In the genomic region with DNA sequence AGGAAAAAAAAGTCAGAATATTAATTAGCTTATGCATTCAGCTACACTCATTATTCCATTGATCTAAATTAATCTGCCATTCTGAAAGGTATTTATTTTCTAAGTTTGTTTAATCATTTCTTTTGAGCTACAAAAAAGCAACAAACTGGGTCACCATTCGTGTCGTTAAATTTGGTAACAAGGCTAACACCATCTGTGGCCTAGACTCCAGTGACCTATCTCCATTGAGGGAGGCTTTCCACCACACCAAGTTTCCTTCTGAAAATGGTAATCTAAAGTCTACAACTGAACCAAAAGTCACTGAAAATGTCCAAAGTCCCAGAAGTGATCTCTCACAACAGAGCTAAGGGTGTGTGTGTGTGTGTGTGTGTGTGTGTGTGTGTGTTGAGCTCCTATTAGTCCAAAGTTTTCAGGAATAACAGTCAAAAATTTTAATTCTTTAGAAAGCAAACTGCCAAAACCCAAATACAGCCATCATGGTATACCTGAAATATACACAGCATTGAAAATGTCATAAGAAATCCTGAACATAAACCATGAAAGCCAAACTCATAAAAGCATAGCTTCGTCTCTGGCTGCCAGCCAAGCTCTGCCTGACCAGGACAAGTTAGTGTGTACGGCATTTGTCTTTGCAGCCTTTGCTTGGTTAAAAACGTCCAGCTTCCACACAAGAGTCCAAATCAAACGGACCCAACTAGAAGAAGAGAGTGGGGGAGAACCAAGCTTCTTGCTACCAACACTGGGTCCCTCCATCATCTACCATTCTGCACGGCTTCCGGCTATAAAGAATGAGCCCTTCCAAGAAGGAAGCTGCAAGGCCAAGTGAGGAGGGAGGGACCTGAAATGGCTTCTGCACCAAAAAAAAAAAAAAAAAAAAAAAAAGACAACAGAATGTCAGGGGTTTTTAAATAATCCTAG, we compare ENCODE assay signal across 15 mouse cellular contexts.
DNase-seq lines count a peak whose midpoint lies in the region; ATAC-seq and TF ChIP-seq lines count a peak whose summit lies in the region.
"Had no signal": no experiment of that assay in that cellular context is flagged by ENCODE, and none has a peak within 500 bp of the region (broad histone marks: within the 10 kb centered on the region; RNA-seq: fewer than 3 reads in every experiment).

No protein-coding gene starts in this region.

- TF ChIP-seq CTCF in intestine, postnatal 0 days (IDR thresholded peaks at IDR 0.05; ENCODE audit: low read depth), result no peak

- no peak overlapping the region for H3K4me2 ChIP-seq in midbrain, embryonic 11.5 days
- H3K4me2 ChIP-seq in midbrain, embryonic 16.5 days (ENCODE audit: low read length), result no peak overlapping the region
- H3K4me2 ChIP-seq in forebrain, embryonic 11.5 days (ENCODE audit: low read depth, low read length, severe bottlenecking), result no peak overlapping the region
- H3K4me2 ChIP-seq in intestine, postnatal 0 days (replicated peaks; ENCODE audit: low read depth), result no peak overlapping the region
- H3K4me2 ChIP-seq: embryonic facial prominence, embryonic 12.5 days; neural tube, embryonic 12.5 days had no signal

- DNase-seq in cerebellum, adult 9-10 months, result peak; percentile 42
- DNase-seq in cerebellum, adult 9-11 months, result no peak
- DNase-seq in midbrain, embryonic 11.5 days (ENCODE audit: low spot score, missing footprints), result peak; percentile 4
- DNase-seq in kidney, postnatal 10 days, result peak; percentile 73
- DNase-seq in urinary bladder, postnatal 25 days (ENCODE audit: low spot score), result no peak
- no peak for DNase-seq in forebrain, embryonic 11.5 days (ENCODE audit: low spot score)
- DNase-seq: layer of hippocampus, adult 9-11 months; liver; midbrain, embryonic 14.5 days had no signal

- no peak overlapping the region for H3K27ac ChIP-seq in midbrain, embryonic 11.5 days (ENCODE audit: low read depth, low read length)
- no peak overlapping the region for H3K27ac ChIP-seq in midbrain, embryonic 16.5 days (ENCODE audit: low read length)
- no peak overlapping the region for H3K27ac ChIP-seq in forebrain, embryonic 11.5 days (ENCODE audit: low read depth, low read length)
- H3K27ac ChIP-seq in intestine, postnatal 0 days (ENCODE audit: low read depth, low read length), result no peak overlapping the region
- H3K27ac ChIP-seq: embryonic facial prominence, embryonic 12.5 days; forebrain, embryonic 10.5 days; neural tube, embryonic 12.5 days had no signal

- H3K27me3 ChIP-seq in midbrain, embryonic 11.5 days (ENCODE audit: control insufficient read depth, insufficient read depth, low read length), result no peaks in the 10 kb centered on the region; the same call in 1 of the 2 replicates
- H3K27me3 ChIP-seq in midbrain, embryonic 16.5 days (ENCODE audit: control insufficient read depth, insufficient read depth, low read depth, low read length), result no peaks in the 10 kb centered on the region
- no peaks in the 10 kb centered on the region; the same call in 1 of the 2 replicates for H3K27me3 ChIP-seq in forebrain, embryonic 11.5 days (ENCODE audit: control insufficient read depth, insufficient read depth, low read length)
- no peaks in the 10 kb centered on the region for H3K27me3 ChIP-seq in intestine, postnatal 0 days (replicated peaks; ENCODE audit: control insufficient read depth, insufficient read depth, low read length)
- H3K27me3 ChIP-seq: neural tube, embryonic 12.5 days had no signal

- ATAC-seq in midbrain, embryonic 11.5 days (ENCODE audit: low FRiP score), result no peak
- no peak for ATAC-seq in midbrain, embryonic 16.5 days
- no peak for ATAC-seq in forebrain, embryonic 11.5 days (replicated peaks; ENCODE audit: low FRiP score)
- no peak for ATAC-seq in intestine, postnatal 0 days
- ATAC-seq: hindbrain, embryonic 16.5 days had no signal

- no peaks in the 10 kb centered on the region for H3K4me1 ChIP-seq in midbrain, embryonic 11.5 days (ENCODE audit: control insufficient read depth, insufficient read depth, low read length)
- peaks cover 4% of the 10 kb centered on the region; the same call in 1 of the 2 replicates for H3K4me1 ChIP-seq in midbrain, embryonic 16.5 days (ENCODE audit: control insufficient read depth, insufficient read depth, low read length)
- no peaks in the 10 kb centered on the region for H3K4me1 ChIP-seq in forebrain, embryonic 11.5 days (replicated peaks; ENCODE audit: control insufficient read depth, insufficient read depth, low read length)
- no peaks in the 10 kb centered on the region for H3K4me1 ChIP-seq in intestine, postnatal 0 days (replicated peaks; ENCODE audit: control insufficient read depth, insufficient read depth, low read length)
- H3K4me1 ChIP-seq: neural tube, embryonic 12.5 days had no signal

- no peaks in the 10 kb centered on the region for H3K36me3 ChIP-seq in midbrain, embryonic 11.5 days (ENCODE audit: control insufficient read depth, insufficient read depth, low read length)
- no peaks in the 10 kb centered on the region for H3K36me3 ChIP-seq in midbrain, embryonic 16.5 days (ENCODE audit: control insufficient read depth, insufficient read depth, low read length)
- no peaks in the 10 kb centered on the region for H3K36me3 ChIP-seq in forebrain, embryonic 11.5 days (ENCODE audit: control insufficient read depth, insufficient read depth, low read length)
- no peaks in the 10 kb centered on the region for H3K36me3 ChIP-seq in intestine, postnatal 0 days (ENCODE audit: control insufficient read depth, insufficient read depth)
- H3K36me3 ChIP-seq: embryonic facial prominence, embryonic 12.5 days; forebrain, embryonic 10.5 days; neural tube, embryonic 12.5 days had no signal

- 86% methylated on average over 8 of the region's 8 CpGs for WGBS in midbrain, embryonic 11.5 days
- WGBS in midbrain, embryonic 16.5 days, result 74% methylated on average over 8 of the region's 8 CpGs
- 87% methylated on average over 8 of the region's 8 CpGs for WGBS in forebrain, embryonic 11.5 days
- WGBS in intestine, postnatal 0 days, result 57% methylated on average over 8 of the region's 8 CpGs

- no peak overlapping the region for H3K4me3 ChIP-seq in midbrain, embryonic 11.5 days (ENCODE audit: low read depth, low read length)
- H3K4me3 ChIP-seq in midbrain, embryonic 16.5 days (ENCODE audit: low read depth, low read length), result no peak overlapping the region
- H3K4me3 ChIP-seq in forebrain, embryonic 11.5 days (ENCODE audit: low read depth, low read length), result no peak overlapping the region
- H3K4me3 ChIP-seq in intestine, postnatal 0 days (ENCODE audit: low read depth, low read length), result no peak overlapping the region
- H3K4me3 ChIP-seq: embryonic facial prominence, embryonic 12.5 days; forebrain, embryonic 10.5 days; neural tube, embryonic 12.5 days had no signal

- H3K9me3 ChIP-seq in midbrain, embryonic 11.5 days (ENCODE audit: control insufficient read depth, low read length), result no peaks in the 10 kb centered on the region
- no peaks in the 10 kb centered on the region for H3K9me3 ChIP-seq in midbrain, embryonic 16.5 days (replicated peaks; ENCODE audit: control insufficient read depth, low read length, poor library complexity, severe bottlenecking)
- no peaks in the 10 kb centered on the region for H3K9me3 ChIP-seq in forebrain, embryonic 11.5 days (ENCODE audit: control insufficient read depth, low read length)
- no peaks in the 10 kb centered on the region for H3K9me3 ChIP-seq in intestine, postnatal 0 days (ENCODE audit: control insufficient read depth)
- H3K9me3 ChIP-seq: embryonic facial prominence, embryonic 12.5 days; forebrain, embryonic 10.5 days; neural tube, embryonic 12.5 days had no signal

- no peak overlapping the region for H3K9ac ChIP-seq in midbrain, embryonic 11.5 days (ENCODE audit: low read length)
- H3K9ac ChIP-seq in midbrain, embryonic 16.5 days (ENCODE audit: low read depth, low read length), result no peak overlapping the region
- H3K9ac ChIP-seq in forebrain, embryonic 11.5 days (ENCODE audit: low read length), result no peak overlapping the region
- H3K9ac ChIP-seq in intestine, postnatal 0 days (ENCODE audit: low read depth, low read length), result no peak overlapping the region
- H3K9ac ChIP-seq: embryonic facial prominence, embryonic 12.5 days; neural tube, embryonic 12.5 days had no signal

Comparison
In these comparisons a context has a peak if more than half of its experiments do, and no peak if none do; other contexts are left out.
1. DNase-seq: peak in cerebellum, adult 9-10 months (single experiment), midbrain, embryonic 11.5 days (single experiment) and kidney, postnatal 10 days (single experiment); none in cerebellum, adult 9-11 months (single experiment), urinary bladder, postnatal 25 days (single experiment) and forebrain, embryonic 11.5 days (single experiment).